Mouse (Mus musculus) megakaryocyte, embryonic 14.5 days (primary cell): ENCODE results near the gene Mmrn2.

Experiments
- FLI1 ChIP-seq: IDR thresholded peaks from 2 replicates; pipeline ENCODE4 v1.6.1; 2012; ENCODE audit warnings: low read length, inconsistent platforms, mixed read lengths
- GATA1 ChIP-seq: IDR thresholded peaks from 3 replicates; pipeline ENCODE4 v1.6.1; 2012; ENCODE audit warnings: mixed read lengths, low read length, inconsistent platforms, borderline replicate concordance

GRCm38 (mm10) chr14:34352523-34352922, 22.7 kb upstream of the Mmrn2 start:
- TF ChIP-seq FLI1 (no peak), GATA1 (no peak)
